ENCODE assay signal across 7 mouse cellular contexts in genomic region chr1:93763531-93763930, GRCm38 (mm10). TPM values are rescaled to one million over a fixed set of nuclear protein-coding genes. Genes with fewer than 3 reads are reported as not detected.
DNase-seq lines count a peak whose midpoint lies in the region; ATAC-seq lines count a peak whose summit lies in the region.
"Not testable (repeated sequence)": the region's sequence is repeated elsewhere in the genome, so short reads cannot be mapped to it uniquely, and the experiment has no call there.

No protein-coding gene starts in this region.

- ATAC-seq in liver, embryonic 13.5 days (ENCODE audit: low read depth), result peak; percentile 89
- ATAC-seq in liver, embryonic 16.5 days (ENCODE audit: low read depth), result peak; percentile 86

- H3K4me2 ChIP-seq in liver, embryonic 13.5 days, result peak overlapping the region; percentile 43
- peak overlapping the region; percentile 27 for H3K4me2 ChIP-seq in liver, embryonic 16.5 days (ENCODE audit: low read depth, low read length)

- DNase-seq in ES-CJ7 (ENCODE audit: low read depth, low spot score) (peak; percentile 47), liver (peak; percentile 68)
- peak; percentile 61 for DNase-seq in c-Kit-negative CD71-positive TER-119-positive erythroid progenitor cells, embryonic 14.5 days (ENCODE audit: low read depth, low spot score)
- DNase-seq in liver, embryonic 13.5 days, result peak; percentile 61
- peak; percentile 20 for DNase-seq in spleen, adult 12 weeks (ENCODE audit: low spot score)

- H3K9me3 ChIP-seq in erythroblast, embryonic 14.5 days (ENCODE audit: control insufficient read depth, low read length); liver, embryonic 13.5 days (replicated peaks); liver, embryonic 16.5 days (replicated peaks; ENCODE audit: control insufficient read depth, low read length): not testable (repeated sequence)

- 64% methylated on average over 3 of the region's 3 CpGs for WGBS in liver, embryonic 13.5 days (ENCODE audit: insufficient replicate concordance)
- 64% methylated on average over 3 of the region's 3 CpGs for WGBS in liver, embryonic 16.5 days (ENCODE audit: insufficient replicate concordance)

- not testable (repeated sequence) for H3K9ac ChIP-seq in liver, embryonic 13.5 days; liver, embryonic 16.5 days (ENCODE audit: low read depth, low read length)

- peaks cover 88% of the 10 kb centered on the region for H3K36me3 ChIP-seq in erythroblast, embryonic 14.5 days (ENCODE audit: control insufficient read depth)
- peaks cover 16% of the 10 kb centered on the region for H3K36me3 ChIP-seq in liver, embryonic 13.5 days
- not testable (repeated sequence) for H3K36me3 ChIP-seq in liver, embryonic 16.5 days (ENCODE audit: control insufficient read depth, insufficient read depth)

- H3K27me3 ChIP-seq in erythroblast, embryonic 14.5 days (ENCODE audit: control insufficient read depth); liver, embryonic 13.5 days; liver, embryonic 16.5 days (ENCODE audit: control insufficient read depth, insufficient read depth, low read depth, low read length): not testable (repeated sequence)

- peak overlapping the region; percentile 78 for H3K27ac ChIP-seq in liver, embryonic 13.5 days
- H3K27ac ChIP-seq in liver, embryonic 16.5 days (ENCODE audit: low read length), result peak overlapping the region; percentile 37; the same call in 1 of the 2 replicates

- peaks cover 63% of the 10 kb centered on the region for H3K4me1 ChIP-seq in erythroblast, embryonic 14.5 days (ENCODE audit: control insufficient read depth)
- H3K4me1 ChIP-seq in liver, embryonic 13.5 days (replicated peaks), result peaks cover 56% of the 10 kb centered on the region
- H3K4me1 ChIP-seq in liver, embryonic 16.5 days (ENCODE audit: control insufficient read depth, low read depth, low read length), result peaks cover 31% of the 10 kb centered on the region

- peak overlapping the region; percentile 6 for H3K4me3 ChIP-seq in erythroblast, embryonic 14.5 days (replicated peaks)
- not testable (repeated sequence) for H3K4me3 ChIP-seq in liver, embryonic 13.5 days (replicated peaks); liver, embryonic 16.5 days (ENCODE audit: low read depth, low read length)

RNA-seq across cellular contexts. Expression of gene Thap4, which starts 8.9 kb away (rescaled TPM):
- 2.1 and 5.0 TPM in 2 replicates for polyA plus RNA-seq in erythroblast, embryonic 14.5 days (2012)
- 16.1 TPM in 2 replicates for polyA plus RNA-seq in liver, embryonic 13.5 days (2015; fragmentation: Nextera tagmentation; extraction: Ambion mirVana)
- 10.6 and 11.9 TPM in 2 replicates for polyA plus RNA-seq in liver, embryonic 16.5 days (2015; fragmentation: Nextera tagmentation; extraction: Ambion mirVana)

RNA-seq across cellular contexts. Expression of gene Atg4b, which starts 12.2 kb away (rescaled TPM):
- polyA plus RNA-seq in erythroblast, embryonic 14.5 days (2012), result 4.0 and 4.6 TPM in 2 replicates
- polyA plus RNA-seq in liver, embryonic 13.5 days (2015; fragmentation: Nextera tagmentation; extraction: Ambion mirVana), result 64.6 and 76.8 TPM in 2 replicates
- 60.2 and 63.0 TPM in 2 replicates for polyA plus RNA-seq in liver, embryonic 16.5 days (2015; fragmentation: Nextera tagmentation; extraction: Ambion mirVana)

RNA-seq across cellular contexts. Expression of gene Dtymk, which starts 38.2 kb away (rescaled TPM):
- 8.8 and 10.0 TPM in 2 replicates for polyA plus RNA-seq in erythroblast, embryonic 14.5 days (2012)
- 169 and 181 TPM in 2 replicates for polyA plus RNA-seq in liver, embryonic 13.5 days (2015; fragmentation: Nextera tagmentation; extraction: Ambion mirVana)
- polyA plus RNA-seq in liver, embryonic 16.5 days (2015; fragmentation: Nextera tagmentation; extraction: Ambion mirVana), result 95.9 and 110 TPM in 2 replicates

RNA-seq across cellular contexts. Expression of gene Ing5, which starts 40.2 kb away (rescaled TPM):
- 0.26 and 0.33 TPM in 2 replicates for polyA plus RNA-seq in erythroblast, embryonic 14.5 days (2012)
- 12.3 and 13.0 TPM in 2 replicates for polyA plus RNA-seq in liver, embryonic 13.5 days (2015; fragmentation: Nextera tagmentation; extraction: Ambion mirVana)
- 8.6 and 9.1 TPM in 2 replicates for polyA plus RNA-seq in liver, embryonic 16.5 days (2015; fragmentation: Nextera tagmentation; extraction: Ambion mirVana)

Comparison
In these comparisons a context has a peak if more than half of its experiments do, and no peak if none do; other contexts are left out.
1. RNA of gene Atg4b, which starts 12.2 kb away (polyA plus RNA-seq): 64.6 to 76.8 TPM in liver, embryonic 13.5 days and 60.2 to 63.0 TPM in liver, embryonic 16.5 days; 4.0 to 4.6 TPM in erythroblast, embryonic 14.5 days; every median in the first group is over 10 times any median in the second.
2. Peak in every context shown above with its lines, with median percentiles within 50 percentile points of each other: DNase-seq.